Mouse (Mus musculus): ENCODE results near the gene Dcaf8.

The Dcaf8 gene

GRCm38 (mm10) chr1:172194435-172194834, 46.6 kb downstream of the Dcaf8 start:
- DNase-seq (ENCODE audit: low spot score in 2 of 2) = no peak

GRCm38 (mm10) chr1:172197146-172197545, 49.3 kb downstream of the Dcaf8 start:
- DNase-seq (ENCODE audit: low spot score in 2 of 2) = no peak

- no peak for DNase-seq (ENCODE audit: low spot score in 2 of 2)
Measured at GRCm38 (mm10) chr1:172197851-172198250, 50.0 kb downstream of the Dcaf8 start.

- no peak for DNase-seq (ENCODE audit: low spot score in 2 of 2)
Measured at GRCm38 (mm10) chr1:172198316-172198715, 50.4 kb downstream of the Dcaf8 start.

- DNase-seq (ENCODE audit: low spot score in 2 of 2) = no peak
Measured at GRCm38 (mm10) chr1:172198996-172199395, 51.1 kb downstream of the Dcaf8 start.

- no peak for DNase-seq (ENCODE audit: low spot score in 2 of 2)
Measured at GRCm38 (mm10) chr1:172200161-172200560, 52.3 kb downstream of the Dcaf8 start.

GRCm38 (mm10) chr1:172200871-172201447, 53.1 kb downstream of the Dcaf8 start:
- no peak for DNase-seq (ENCODE audit: low spot score in 2 of 2)

- DNase-seq (ENCODE audit: low spot score in 2 of 2) = no peak
Measured at GRCm38 (mm10) chr1:172201967-172202880, 54.3 kb downstream of the Dcaf8 start.

- DNase-seq (ENCODE audit: low spot score in 2 of 2) = no peak
Measured at GRCm38 (mm10) chr1:172202894-172203522, 55.1 kb downstream of the Dcaf8 start.

GRCm38 (mm10) chr1:172203566-172203965, 55.7 kb downstream of the Dcaf8 start:
- no peak for DNase-seq (ENCODE audit: low spot score in 2 of 2)

GRCm38 (mm10) chr1:172204033-172204813, 56.3 kb downstream of the Dcaf8 start:
- DNase-seq (ENCODE audit: low spot score in 2 of 2) = no peak

- no peak for DNase-seq (ENCODE audit: low spot score in 2 of 2)
Measured at GRCm38 (mm10) chr1:172204814-172205740, 57.2 kb downstream of the Dcaf8 start.

GRCm38 (mm10) chr1:172205741-172206087, 57.8 kb downstream of the Dcaf8 start:
- no peak for DNase-seq (ENCODE audit: low spot score in 2 of 2)

GRCm38 (mm10) chr1:172206141-172206917, 58.4 kb downstream of the Dcaf8 start, which contains the start of gene Pea15a:
Gene Pea15a (minus strand): TSS chr1:172206804.
- peak; percentile 66 to 72 for DNase-seq (ENCODE audit: low spot score in 2 of 2)

GRCm38 (mm10) chr1:172207111-172207584, 59.3 kb downstream of the Dcaf8 start:
- peak in 1 of 2 experiments; percentile 22 for DNase-seq (ENCODE audit: low spot score in 2 of 2)

- no peak for DNase-seq (ENCODE audit: low spot score in 2 of 2)
Measured at GRCm38 (mm10) chr1:172212776-172213175, 64.9 kb downstream of the Dcaf8 start.

- DNase-seq (ENCODE audit: low spot score in 2 of 2) = no peak
Measured at GRCm38 (mm10) chr1:172213771-172214170, 65.9 kb downstream of the Dcaf8 start.

- DNase-seq (ENCODE audit: low spot score in 2 of 2) = no peak
Measured at GRCm38 (mm10) chr1:172214748-172215147, 66.9 kb downstream of the Dcaf8 start.

GRCm38 (mm10) chr1:172217148-172217547, 69.3 kb downstream of the Dcaf8 start:
- peak; percentile 91 for DNase-seq (ENCODE audit: low spot score in 2 of 2)
